Mouse (Mus musculus): ENCODE measurements around the gene Cacna1a. TPM values are rescaled to one million over a fixed set of nuclear protein-coding genes. Genes with fewer than 3 reads are reported as not detected.

Gene Cacna1a
- total RNA-seq, 4 experiments from 2014 or later: 177 to 203 (median 185) TPM

GRCm38 (mm10) chr8:84533341-84533740, 145.1 kb downstream of the Cacna1a start:
- no peak for DNase-seq (ENCODE audit: low spot score in 2 of 2)

DNA sequence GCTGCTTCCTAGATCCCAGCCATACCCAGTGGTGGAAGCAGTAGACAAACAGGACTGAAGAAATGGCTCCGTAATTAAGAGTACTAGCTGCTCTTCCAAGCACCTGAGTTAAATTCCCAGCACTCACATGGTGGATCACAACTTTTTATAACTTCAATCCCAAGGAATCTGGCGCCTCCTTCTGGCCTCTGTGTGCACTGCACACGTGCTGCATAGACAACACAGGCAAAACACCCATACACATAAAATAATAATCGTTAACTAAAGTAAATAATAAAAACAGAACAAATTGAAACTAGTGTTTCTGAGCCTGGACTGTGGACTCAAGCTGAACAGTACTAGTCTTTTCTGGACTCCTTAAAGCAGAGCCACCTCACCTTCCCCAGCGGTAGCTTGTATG, 148.7 kb downstream of the Cacna1a start:
- DNase-seq (ENCODE audit: low spot score in 2 of 2): no peak

DNA sequence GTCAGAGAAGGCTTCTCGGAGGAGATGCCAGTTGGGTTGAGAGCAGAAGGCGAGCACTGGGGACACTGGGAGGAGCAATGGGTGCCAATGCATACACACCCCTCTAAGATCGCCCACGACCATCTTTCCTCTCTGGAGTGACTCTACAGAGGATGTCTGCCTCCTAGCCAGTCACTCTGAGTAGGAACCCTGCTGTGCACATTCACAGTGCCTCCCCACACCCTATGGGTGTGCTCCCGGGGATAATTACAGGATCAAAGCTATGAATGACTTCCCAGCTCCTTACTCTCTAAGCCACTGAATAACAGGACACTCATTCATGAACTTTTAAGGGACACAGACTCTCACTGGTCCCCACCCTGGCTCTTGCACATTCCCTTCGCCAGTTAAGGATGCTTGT, 151.1 kb downstream of the Cacna1a start:
- DNase-seq (ENCODE audit: low spot score in 2 of 2): no peak

GRCm38 (mm10) chr8:84542481-84542880, 154.2 kb downstream of the Cacna1a start:
- DNase-seq (ENCODE audit: low spot score in 2 of 2): no peak

GRCm38 (mm10) chr8:84545522-84545921, 157.3 kb downstream of the Cacna1a start:
- no peak for DNase-seq (ENCODE audit: low spot score in 2 of 2)

DNA sequence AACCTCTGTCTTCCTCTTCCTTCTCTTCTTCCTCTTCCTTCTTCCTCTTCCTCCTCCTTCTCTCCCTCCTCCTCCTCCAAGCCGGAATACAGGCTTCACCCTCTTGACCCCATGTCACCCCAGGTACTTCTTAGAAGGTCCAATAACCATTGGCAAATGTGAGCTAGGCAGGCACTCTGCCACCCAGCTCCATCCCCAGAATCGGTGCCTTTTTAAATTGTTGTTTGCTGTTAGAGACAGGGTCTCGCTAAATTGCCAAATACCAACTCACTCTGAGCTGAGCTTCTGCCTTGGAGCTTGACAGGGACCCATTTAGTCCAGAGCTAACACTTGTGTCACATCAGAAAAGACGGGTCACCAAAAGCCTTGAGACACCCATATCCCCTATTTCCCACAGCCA, 164.2 kb downstream of the Cacna1a start:
- DNase-seq (ENCODE audit: low spot score in 2 of 2): no peak

- no peak for DNase-seq (ENCODE audit: low spot score in 2 of 2)
Measured at GRCm38 (mm10) chr8:84553106-84553505, 164.9 kb downstream of the Cacna1a start.

DNA sequence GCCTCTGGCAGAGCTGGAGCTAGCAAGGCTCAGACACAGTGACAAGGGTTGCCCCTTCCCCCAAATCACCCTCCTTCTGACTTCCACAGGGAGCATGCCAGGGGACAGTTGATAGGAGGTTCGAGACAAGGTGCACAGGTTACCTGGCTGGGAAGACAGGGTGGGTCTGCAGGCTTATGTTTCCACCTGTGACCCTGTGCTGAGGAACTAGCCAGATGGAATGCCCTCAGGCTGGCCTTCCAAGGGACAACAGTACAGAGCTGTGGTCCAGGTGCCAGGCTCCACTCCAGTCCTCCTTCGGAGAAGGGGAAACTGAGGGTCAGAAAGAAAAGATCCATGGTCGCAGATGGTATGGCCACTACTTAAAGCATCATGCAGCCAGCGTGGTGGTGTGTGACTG, 165.4 kb downstream of the Cacna1a start:
- DNase-seq (ENCODE audit: low spot score in 2 of 2): no peak

DNA sequence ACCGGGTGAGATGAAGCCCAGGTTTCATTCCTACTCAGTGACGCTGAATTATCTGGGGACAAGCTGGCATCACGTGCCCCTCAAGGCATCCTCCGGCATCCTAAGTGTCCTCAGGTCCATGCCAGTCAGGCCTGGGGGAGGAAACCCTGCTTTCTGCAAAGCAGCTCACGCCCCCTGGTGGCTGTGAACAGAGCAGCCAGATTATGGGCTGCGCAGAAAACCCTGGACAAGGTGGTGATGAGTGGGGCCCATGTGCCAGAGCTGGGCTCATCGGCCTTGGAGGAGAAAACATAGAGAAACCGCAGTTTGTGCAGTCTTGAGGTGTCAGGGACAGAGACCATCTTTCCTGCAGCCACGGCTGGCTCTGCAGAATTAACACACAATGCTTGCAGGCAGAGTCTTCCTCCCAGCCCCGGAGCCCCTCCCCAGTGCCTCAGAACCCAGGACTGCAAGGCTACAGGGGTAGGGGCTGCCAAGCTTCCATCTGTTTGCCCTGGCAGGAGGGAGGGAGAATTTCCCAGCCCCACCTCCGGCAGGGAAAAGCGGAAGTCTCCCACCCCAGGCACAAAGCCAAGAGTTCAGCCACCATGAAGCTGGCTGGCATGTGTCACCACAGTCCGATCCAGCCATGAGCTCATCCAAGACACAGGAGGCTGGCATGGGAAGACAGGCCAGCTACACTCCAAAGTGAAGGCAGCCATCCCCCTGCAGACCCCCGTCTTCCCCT, 166.2 kb downstream of the Cacna1a start:
- peak; percentile 59 to 75 for DNase-seq (ENCODE audit: low spot score in 2 of 2)

DNA sequence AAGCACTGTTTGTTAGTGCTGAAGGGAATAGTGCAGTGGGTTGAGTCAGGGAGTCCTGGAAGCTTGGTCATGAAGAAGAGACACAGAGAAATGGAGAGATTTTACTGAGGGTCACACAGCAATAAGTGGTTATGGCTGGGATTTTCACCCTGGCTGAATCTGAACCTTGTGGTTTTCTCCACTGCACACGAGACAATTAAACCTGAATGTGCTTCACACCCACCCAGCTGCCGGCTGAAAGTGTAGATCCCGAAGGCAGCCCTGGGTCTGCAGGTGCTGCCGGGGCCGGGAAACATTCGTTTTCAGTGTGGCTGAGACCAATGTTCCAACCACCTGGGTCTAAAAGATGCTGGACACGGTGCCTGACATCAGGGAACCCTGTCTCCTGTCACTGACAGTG, 167.0 kb downstream of the Cacna1a start:
- DNase-seq (ENCODE audit: low spot score in 2 of 2): no peak

DNA sequence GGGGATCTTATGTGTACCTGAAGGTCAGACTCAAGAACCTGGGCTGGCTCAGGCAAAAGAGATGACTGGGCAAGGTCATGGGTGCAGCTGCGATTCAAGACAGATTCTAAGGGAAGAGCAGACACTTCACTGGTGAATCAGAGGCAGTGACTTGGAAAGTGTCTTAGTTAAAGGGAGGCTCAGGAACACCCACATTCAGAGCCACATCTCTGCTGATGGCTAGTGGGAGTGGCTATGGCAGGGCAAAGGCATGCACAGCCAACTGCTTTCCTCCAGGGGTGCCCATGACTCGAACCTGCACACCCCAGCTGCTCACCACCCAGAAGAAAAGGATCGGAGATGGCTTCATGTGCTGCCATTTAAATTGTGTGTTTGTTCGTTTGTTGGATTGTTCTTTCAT, 169.7 kb downstream of the Cacna1a start:
- no peak for DNase-seq (ENCODE audit: low spot score in 2 of 2)

DNA sequence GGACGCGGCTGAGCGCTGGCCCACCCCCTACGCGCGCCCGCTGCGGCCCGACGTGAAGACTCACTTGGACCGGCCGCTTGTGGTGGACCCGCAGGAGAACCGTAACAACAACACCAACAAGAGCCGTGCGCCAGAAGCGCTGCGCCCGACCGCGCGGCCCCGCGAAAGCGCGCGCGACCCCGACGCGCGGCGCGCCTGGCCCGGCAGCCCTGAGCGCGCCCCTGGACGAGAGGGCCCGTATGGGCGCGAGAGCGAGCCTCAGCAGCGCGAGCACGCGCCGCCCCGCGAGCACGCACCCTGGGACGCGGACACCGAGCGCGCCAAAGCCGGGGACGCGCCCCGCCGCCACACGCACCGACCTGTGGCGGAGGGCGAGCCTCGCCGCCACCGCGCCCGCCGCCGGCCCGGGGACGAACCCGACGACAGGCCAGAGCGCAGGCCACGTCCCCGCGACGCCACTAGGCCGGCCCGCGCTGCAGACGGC, 170.9 kb downstream of the Cacna1a start:
- no peak for DNase-seq (ENCODE audit: low spot score in 2 of 2)

DNA sequence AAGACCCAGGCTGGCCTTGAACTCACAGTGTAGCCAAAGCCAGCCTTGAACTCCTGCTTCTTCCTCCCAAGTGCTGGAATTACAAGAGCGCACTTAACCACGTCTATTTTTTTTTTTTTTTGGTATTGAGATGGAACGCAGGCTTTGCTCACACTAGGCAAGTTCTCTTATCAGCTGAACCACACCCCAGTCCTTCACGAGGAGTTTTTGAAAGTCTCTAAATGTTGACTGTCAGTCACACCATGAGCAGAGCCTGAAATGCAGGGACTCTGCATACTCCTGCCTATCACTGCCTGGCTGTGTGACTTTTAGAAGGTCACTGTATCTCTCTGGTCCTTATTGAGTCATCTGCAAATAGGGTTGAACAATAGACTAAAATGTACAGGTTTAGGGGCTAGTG, 173.5 kb downstream of the Cacna1a start:
- no peak for DNase-seq (ENCODE audit: low spot score in 2 of 2)

- DNase-seq (ENCODE audit: low spot score in 2 of 2): no peak
Measured at GRCm38 (mm10) chr8:84564042-84564441, 175.8 kb downstream of the Cacna1a start.

DNA sequence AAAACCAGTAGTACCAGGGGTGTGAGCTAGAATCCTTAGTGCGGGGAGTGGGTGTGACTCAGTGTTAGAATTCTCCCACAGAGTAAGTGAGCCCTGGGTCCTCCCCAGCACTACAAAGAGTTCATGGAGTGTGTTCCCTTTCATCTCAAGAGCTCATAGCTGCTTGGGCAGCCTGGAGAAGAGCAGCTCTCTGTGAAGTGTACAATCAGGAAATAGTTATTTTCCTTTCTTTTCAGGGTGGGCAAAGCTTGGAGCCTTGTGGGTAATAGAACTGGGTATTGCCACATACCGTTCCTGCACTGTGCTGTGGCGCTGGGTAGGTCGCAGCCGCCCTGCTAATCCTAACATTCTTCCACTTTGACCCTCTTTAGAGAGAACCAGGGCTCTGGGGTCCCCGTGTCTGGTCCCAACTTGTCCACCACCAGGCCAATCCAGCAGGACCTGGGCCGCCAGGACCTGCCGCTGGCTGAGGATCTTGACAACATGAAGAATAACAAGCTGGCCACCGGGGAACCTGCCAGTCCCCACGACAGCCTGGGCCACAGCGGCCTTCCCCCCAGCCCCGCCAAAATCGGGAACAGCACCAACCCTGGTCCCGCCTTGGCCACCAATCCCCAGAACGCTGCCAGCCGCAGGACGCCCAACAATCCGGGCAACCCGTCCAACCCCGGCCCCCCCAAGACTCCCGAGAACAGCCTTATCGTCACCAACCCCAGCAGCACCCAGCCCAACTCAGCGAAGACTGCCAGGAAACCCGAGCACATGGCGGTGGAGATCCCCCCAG, 177.5 kb downstream of the Cacna1a start:
- DNase-seq (ENCODE audit: low spot score in 2 of 2): no peak

DNA sequence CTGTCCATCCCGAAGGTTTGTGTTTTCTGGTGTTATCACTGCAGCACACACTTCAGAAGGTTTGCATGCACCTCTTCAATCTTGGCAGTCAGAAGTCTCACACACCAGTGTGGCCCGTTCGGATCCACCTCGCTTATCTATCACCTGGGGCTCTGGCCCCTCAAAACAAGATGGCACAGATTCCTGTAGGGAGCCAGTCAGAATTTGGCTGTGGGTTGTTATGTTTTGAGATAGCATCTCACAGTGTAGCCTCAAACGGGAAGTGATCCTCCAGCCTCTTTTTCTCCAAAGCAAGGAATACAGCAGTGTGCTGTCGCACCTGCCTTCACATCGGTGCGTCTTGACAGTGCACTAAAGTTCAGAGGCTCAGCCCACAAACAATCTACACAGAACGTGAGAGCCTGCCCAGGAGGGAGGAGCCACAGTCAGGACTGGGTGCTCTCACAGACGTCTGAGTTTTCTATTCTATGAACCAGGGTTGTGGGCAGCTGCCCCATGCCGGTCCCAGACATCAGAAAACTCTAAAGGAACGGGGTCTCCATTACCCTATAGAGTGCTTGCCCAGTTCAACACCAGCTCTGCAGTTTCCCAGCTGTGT, 178.7 kb downstream of the Cacna1a start:
- DNase-seq (ENCODE audit: low spot score in 2 of 2): no peak

DNA sequence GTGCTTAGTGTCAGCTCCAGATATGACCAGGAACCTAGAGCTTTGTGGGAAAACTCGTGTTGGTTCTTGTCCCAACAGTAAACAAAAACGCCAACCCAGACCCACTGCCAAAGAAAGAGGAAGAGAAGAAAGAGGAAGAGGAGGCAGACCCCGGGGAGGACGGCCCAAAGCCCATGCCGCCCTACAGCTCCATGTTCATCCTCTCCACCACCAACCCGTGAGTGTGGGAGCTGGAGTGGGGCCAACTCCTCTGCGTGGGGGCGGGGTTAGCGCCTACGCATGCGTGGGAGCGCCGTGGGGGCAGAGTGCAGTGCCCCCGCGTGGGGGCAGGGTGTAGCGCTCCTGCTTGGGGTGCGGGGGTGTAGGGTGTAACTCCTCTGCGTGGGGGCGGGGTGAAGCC, 179.3 kb downstream of the Cacna1a start:
- no peak for DNase-seq (ENCODE audit: low spot score in 2 of 2)

DNA sequence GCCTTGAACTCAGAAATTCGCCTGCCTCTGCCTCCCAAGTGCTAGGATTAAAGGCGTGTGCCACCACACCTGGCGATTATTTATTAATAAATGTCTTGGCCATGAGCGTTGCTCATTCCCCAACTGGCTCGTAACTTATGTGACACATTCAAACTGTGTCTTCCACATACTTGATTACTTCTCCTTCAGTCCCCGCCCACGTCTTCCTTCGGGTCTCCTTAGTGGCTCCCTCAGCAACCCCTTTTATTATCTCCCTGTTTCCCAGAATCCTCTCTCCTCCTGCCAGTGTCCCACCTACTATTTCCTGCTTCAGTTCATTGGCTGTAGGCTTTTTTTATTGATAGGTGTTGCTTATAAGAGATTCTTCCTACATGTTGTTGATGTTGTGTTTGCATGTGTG, 180.5 kb downstream of the Cacna1a start:
- no peak for DNase-seq (ENCODE audit: low spot score in 2 of 2)

DNA sequence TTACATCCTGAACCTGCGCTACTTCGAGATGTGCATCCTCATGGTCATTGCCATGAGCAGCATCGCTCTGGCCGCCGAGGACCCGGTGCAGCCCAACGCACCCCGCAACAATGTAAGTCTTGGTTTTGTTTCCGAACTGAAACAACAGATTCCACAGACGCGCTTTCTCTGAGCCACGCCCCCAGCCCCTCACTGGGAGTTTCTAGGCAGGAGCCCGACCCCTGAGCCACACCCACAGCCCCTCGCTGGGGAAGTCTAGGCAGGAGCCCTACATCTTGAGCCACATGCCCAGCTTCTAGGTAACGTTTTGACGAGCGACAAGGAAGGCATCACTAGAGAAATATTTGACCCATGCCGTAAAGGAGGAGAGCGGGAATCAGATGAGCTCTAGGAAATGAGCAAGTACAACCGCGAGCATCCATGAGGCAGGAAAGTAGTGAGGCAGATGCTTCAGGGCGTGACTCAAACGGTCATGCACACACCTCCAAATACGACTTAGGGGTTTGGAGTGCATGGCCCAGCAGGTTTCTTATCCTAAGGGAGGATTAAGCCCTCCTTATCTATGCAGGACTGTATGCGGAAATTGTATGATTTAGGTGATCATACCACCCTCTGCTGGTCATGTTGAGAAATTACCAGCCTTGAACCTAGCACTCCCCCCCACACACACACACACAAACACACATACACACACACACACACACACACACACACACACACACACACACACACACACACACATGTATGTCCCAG, 181.9 kb downstream of the Cacna1a start:
- DNase-seq (ENCODE audit: low spot score in 2 of 2): no peak

DNA sequence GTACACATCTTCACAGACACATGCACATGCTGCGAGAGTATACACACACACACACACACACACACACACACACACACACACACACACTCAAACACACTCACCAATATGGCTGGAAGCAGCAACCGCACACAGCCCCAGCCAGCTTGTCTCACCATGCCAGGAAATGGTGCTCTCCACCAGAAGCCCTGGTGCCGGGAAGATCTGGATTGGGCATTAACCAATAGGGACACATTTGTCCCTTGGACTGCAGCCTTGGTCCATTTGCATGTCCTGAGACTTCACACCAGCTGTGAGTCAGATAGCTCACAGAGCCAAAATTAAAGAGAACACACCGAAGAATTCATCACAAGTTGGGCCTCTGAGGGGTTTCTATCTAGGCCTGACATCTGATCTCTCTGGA, 189.2 kb downstream of the Cacna1a start:
- no peak for DNase-seq (ENCODE audit: low spot score in 2 of 2)

DNA sequence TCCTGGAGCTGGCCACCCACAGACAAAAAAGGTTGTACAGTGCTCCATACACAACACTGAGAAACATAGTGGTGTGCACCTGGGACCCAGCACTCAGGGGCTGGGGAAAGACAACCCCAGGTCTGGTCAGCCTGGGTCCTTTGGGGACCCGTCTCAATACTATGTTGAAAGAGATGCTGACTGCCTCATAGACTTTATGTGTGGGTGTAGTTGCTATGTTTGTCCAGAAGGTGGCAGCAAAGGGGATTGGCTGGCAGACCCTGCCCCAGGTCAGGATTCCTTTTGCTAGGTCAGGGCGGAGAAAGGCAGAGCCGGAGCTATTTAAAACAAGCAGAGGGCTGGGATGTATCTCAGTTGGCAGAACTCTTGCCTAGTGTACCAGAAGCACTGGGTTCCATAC, 191.4 kb downstream of the Cacna1a start:
- DNase-seq (ENCODE audit: low spot score in 2 of 2): no peak

DNA sequence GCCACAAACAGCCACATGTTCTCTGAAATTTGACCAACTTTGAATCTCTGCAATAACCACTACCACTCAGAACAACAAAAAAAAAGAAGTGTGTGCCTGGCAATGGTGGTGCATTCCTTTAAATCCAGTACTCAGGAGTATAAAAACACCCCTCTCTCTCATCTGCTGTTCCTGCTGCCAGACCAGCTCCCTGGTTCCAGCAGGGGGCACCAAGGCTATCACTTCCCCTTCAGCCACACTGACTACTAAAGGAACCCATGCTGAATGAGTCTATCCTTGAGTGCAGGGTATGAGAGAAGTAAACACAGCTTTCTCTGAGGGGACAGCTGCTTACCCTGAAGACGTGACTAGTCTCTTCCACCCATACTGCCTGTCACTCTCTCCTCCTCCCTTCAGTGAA, 197.1 kb downstream of the Cacna1a start:
- no peak for DNase-seq (ENCODE audit: low spot score in 2 of 2)

All from left cerebral cortex, adult 8-10 months (tissue).